Mouse (Mus musculus) ovary, postnatal 10 days (tissue): Measurements from ENCODE around the gene Gm3646.

ENCODE experiments used
- DNase-seq: peaks from one replicate; pipeline ENCODE4 v3.0.0; 2022; ENCODE audit warnings: low spot score

Gm3646 gene

GRCm38 (mm10) chr1:39805243-39805979, at the start of gene Gm3646:
TSS of gene Gm3646 (minus strand) at chr1:39805332.
- DNase-seq, result no peak

DNA sequence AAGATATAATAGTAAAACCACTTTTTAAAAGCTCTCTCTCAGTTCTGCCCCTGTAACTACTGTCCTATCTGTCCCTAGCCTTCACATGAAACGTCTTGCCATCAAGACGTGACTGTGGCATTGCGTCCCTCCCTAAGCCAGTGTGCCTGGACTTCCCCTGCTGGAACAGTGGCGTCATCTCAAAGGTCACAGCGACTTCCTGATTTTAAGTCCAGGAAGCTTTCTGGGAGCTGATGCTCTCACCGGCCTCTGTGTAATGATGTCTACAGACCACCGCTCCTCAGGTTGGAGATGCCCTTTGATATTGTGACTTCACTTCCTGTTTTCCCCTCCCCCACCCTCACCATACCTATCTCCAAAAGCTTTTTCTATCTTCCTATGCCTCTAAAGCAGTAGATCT, 41.9 kb upstream of the Gm3646 start:
- no peak for DNase-seq

GRCm38 (mm10) chr1:39846031-39846550, 41.0 kb upstream of the Gm3646 start:
- no peak for DNase-seq

GRCm38 (mm10) chr1:39843328-39843727, 38.2 kb upstream of the Gm3646 start:
- DNase-seq, result no peak

- DNase-seq, result no peak
Measured at GRCm38 (mm10) chr1:39842218-39843007, 37.3 kb upstream of the Gm3646 start.

GRCm38 (mm10) chr1:39840856-39841255, 35.7 kb upstream of the Gm3646 start:
- DNase-seq, result no peak

DNA sequence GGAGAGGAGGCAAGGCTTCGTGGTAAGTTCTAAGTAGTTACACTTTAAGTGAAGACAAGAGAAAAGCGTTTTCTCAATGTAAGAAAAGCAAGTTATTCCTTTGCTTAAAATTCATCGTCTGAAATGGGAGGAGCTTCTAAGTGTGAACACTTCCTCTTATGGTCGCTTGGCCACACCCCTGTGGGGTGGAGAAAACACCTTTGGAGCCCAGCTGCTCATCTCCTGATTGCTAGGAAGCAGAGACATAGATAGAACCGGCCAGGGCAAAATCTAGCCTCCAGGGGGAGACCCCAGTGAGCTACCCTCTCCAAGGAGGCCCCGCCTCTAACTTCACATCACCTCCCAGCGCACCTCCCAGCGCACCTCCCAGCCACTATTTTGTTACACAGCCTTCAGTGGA, 34.7 kb upstream of the Gm3646 start:
- DNase-seq, result no peak

GRCm38 (mm10) chr1:39839217-39839616, 34.1 kb upstream of the Gm3646 start:
- no peak for DNase-seq

DNA sequence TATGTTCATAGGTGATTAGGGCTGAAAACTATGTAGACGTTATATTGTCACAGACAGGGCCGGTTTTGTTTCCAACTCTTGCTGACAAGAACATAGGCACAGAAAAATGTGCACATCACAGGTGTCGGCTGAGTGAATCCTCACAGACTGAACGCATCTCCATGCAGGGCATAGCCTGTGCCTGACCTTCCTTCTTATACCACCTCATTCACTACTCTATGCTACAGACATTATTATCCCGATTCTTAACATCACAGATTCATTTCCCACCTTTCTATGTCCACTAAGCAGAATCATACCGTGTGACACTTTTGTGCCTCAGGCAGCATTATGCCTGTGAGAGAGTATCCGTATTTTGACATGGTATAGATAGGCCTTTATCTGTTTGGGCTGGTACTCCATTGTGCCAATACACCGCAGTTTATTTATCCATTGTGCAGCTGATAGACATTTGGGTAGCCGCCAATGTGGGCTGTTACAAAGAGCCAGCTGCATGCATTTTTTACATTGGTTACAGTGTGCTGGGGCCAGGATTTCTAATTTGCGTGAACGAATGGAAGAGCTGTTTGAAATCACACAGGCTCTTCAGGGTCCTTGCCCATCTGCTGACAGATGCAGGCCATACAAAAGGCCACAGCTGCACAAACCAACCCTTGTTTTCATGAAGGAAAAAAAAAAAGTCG, 33.5 kb upstream of the Gm3646 start:
- no peak for DNase-seq

DNA sequence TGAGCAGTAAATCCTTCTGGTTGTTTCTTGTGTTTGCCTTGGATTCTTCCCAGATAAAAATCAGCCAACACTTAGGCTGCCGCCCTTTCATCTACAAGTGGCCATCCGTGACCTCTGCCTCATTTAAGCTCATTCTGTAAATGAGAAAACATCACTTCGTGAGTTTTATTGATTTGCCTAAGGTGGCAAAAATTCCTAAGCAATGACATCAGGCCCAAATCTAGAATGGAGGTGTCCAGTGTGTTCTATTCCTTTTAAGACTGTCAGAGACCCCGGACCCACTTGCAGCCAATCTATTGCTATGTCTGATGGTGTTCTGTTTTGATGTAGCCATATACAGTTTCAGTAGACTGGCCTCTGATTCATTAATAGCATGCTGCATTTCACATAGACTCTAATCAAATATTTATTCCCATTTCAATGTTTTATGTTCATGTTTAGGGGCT, 26.5 kb upstream of the Gm3646 start:
- no peak for DNase-seq

GRCm38 (mm10) chr1:39830786-39831593, 25.9 kb upstream of the Gm3646 start:
- no peak for DNase-seq

GRCm38 (mm10) chr1:39824902-39825301, 19.8 kb upstream of the Gm3646 start:
- DNase-seq, result no peak

GRCm38 (mm10) chr1:39824240-39824639, 19.1 kb upstream of the Gm3646 start:
- DNase-seq, result no peak

DNA sequence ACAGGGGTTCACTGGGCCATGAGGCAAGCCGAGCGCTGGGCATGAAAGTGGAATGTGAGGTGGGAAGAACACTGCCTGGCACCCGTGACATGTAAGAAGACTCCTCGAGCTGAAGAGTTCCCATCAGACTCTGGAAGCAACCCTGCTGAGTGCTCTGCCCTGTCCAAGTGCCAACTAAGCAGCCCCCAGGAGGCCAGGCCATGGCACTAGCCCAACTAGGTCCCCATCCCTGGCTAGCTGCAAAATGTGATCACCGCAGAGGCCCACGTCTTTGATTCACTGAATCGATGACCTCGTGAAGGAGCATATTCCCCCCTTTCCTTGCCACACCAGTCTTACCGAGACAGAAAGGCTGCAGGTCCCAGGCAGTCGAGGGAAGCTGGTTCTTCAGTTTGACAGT, 14.5 kb upstream of the Gm3646 start:
- no peak for DNase-seq

GRCm38 (mm10) chr1:39815766-39816165, 10.6 kb upstream of the Gm3646 start:
- no peak for DNase-seq

- no peak for DNase-seq
Measured at GRCm38 (mm10) chr1:39813067-39813466, 7.9 kb upstream of the Gm3646 start.

DNA sequence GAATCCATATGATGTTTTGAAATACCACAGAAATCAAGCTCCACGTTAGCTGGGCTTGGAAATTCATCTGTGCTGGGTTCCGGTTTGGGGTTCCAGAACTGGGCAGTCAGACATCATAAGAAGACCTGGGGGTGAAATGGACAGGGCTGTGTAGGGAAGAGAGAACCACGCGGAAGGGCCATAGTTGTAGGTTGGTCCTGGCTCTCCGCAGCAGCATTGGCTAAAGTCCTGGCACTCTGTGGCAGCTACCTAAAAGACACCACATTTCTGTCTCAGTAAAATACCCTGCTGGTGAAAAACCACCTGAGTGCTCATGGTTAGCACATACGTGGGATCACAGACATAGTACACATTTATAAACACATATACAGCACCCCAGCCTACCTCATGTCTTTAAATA, 343 bp downstream of the Gm3646 start:
- DNase-seq, result no peak

DNA sequence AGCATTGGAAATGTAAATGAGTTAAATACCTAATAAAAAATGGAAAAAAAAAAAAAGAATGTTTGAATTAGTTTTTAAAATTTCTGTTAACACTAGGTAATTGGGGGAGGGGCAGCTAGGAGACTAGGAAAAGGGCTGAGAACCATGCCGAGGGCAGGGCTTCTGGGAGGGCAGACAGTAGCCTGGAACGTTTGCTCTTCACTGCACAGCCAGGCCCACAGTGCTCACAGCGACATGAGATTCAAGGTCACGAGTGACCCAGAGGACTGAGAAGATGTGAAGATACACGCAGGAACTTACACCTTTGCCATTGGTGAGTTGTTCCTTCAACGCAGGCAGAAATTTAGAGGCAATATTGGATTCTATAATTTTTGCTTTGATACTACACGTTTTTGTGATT, 2.2 kb downstream of the Gm3646 start:
- DNase-seq, result no peak

- no peak for DNase-seq
Measured at GRCm38 (mm10) chr1:39797496-39797895, 7.6 kb downstream of the Gm3646 start.

GRCm38 (mm10) chr1:39796765-39797164, 8.4 kb downstream of the Gm3646 start:
- no peak for DNase-seq

GRCm38 (mm10) chr1:39784632-39785031, 20.5 kb downstream of the Gm3646 start:
- DNase-seq, result no peak

DNA sequence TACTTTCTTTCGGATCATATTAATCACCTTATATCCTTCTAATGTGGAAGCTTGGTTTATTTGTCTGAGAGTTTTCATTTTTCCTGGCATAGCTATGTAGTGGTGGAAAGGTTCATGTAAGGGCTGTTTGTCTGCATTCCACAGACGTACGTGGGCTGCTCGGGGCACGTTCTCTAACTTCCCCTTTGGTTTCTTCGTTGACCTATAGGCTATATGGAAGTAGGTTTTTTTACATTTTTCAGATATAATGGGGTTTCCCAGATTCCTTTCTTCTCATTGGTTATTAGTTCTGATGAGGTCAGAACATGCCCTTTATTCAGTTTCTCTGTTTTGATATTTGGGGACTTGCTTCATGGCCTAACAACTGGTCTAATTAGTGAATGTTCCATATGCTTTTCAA, 23.3 kb downstream of the Gm3646 start:
- no peak for DNase-seq
